Mouse (Mus musculus) retina, adult 2 months (tissue): ENCODE data around the gene Shbg.

Experiments used
- DNase-seq: peaks from one replicate; pipeline ENCODE4 v3.0.0-alpha.2; 2012; ENCODE audit warnings: low read depth, low spot score

Gene Shbg

GRCm38 (mm10) chr11:69565131-69565530 is 52.6 kb downstream of the Shbg start:
- no peak for DNase-seq
